Mouse (Mus musculus): ENCODE measurements around the gene Olfr531.

Gene Olfr531

DNA sequence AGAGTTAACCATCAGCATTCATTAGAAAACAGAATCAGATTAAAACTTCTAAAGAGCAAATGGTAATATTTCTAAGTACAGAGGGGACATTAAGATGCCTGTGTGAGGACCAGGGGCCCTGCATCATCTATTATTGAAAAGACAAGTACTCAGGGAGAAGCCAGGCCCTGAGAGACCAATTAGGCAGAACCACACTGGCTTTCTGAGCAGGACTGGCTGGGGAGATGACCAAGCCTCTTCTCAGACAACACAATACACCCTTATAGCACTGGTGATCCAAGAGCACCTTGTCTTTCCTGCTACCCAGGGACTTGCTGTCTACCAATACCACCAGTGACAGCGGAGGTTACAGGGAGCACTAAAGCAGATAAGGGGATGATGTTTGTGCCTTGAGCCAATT is at the start of gene Olfr531:
Gene Olfr531, minus strand, starts transcription at position 101 of the 400 bp plus-strand sequence.
- in situ Hi-C loops (cut with MseI, MboI): no loop called here

DNA sequence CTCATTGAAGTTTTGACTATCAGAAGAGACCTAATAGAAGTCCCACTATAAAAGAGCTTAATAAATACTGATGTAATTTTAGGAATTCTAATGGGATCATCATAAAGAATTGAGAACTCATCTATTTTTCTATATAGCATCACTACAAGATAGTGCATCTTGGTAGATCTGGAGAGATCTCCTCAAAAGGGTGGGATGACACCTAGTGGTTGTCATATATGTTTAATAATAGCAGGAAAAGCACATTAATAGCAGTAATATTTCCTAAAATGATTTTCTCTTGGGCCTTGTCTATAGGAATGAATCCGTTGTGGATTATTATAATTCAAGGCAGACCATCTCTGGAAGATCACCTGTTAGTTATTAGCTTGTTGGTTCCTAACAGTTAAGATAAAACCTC is 40.4 kb upstream of the Olfr531 start:
- in situ Hi-C loops (cut with MseI, MboI): no loop called here

DNA sequence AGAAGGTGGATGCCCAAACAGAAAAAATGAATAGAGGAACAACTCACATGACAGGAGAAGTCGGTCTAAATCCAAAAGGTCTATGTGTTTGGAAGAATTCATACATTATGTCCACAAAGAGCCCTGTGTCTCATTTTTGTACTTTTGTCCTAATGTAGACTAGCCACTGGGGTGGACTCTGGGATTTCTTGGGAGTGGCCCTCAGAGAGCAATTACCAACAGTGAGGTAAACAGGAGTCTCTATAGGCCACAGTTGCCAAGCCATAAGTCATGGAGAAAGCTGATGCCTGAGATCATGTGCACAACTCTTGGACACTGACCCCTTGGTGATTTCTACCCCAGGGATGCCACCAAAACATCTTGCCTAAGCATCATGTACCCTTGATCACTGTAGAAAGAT is 18.8 kb upstream of the Olfr531 start, which contains the start of gene Olfr532:
Gene Olfr532, minus strand, starts transcription at position 101 of the 400 bp plus-strand sequence.
- in situ Hi-C loops (cut with MseI, MboI): no loop called here

DNA sequence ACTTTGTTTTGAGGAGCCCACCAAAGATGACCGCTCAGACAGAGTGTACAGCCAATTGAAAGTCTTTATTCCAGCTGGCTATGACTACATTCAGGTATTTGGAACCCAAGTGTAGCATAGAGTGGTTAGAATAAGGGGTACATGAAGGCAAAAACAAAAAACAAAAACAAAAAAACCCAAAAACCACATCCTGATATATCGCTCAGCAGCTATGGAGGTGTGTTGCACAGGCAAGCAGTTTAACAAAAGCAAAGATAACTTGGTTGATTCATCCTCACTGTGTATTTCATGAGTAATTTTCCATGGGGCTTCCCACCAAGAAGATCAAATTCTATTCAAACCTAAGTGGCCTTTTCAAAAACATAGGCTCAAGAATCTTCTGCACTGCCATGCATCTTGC is 25.8 kb downstream of the Olfr531 start:
- in situ Hi-C loops (cut with MseI, MboI): no loop called here

DNA sequence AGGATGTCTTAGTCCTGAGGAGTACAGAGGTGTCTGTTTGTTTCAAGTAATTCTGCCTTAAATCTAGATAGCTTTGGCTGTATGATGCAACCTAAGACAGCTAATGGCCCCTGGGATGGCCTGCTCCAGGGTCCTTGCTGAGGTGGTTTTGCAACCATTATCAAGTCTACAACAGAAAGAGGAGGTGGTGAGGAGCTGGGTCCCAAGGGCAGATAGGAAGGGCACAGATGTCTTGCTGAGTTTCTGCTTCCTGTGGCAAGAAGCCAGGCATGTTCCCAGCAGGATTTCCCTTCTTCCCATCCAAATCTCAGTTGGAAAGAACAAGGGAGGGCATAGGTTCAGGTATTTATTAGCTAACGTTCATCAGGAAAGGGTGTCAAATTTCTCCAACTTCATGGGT is 26.5 kb downstream of the Olfr531 start, which contains the start of gene Olfr530:
Gene Olfr530, minus strand, starts transcription at position 101 of the 400 bp plus-strand sequence.
- in situ Hi-C loops (cut with MseI, MboI): no loop called here

DNA sequence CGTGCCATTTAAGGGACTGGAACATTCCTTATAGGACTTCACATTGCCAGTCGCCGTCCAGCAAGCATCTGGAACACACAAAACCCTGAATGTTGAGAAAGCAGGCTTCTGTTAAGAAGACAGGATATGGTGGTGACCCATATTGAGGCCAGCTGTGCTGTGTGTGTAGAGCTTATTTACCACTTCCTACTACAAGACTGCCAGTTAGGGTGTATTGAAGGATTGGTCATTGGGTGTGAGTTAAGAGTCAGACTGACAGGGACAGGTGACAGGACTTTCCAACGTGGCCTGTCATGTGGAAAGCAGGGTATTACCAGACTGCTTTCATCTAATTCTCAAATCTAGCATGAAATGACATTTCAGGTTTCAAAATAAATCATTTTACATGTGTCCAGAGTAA is 28.4 kb downstream of the Olfr531 start:
- in situ Hi-C loops (cut with MseI, MboI): no loop called here

DNA sequence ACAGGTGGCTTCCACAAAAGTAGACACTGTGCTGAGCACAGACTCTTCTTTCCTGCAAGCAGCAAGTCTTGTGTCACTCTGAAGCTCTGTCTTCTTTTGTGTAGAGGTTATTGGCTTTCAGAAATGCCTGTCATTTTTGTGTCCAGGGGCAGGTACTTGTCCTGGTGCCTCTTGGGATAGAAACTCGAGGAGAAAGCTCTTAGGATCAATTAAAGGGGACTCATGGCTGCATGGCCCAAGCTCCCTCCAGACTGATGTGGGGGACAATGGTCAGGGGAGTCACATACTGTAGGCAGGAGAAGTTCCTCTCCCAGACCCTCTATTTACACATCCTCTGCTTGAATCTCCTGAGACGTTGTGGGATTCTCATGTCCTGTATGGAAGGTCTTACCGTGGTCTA is 41.1 kb downstream of the Olfr531 start, which contains the start of gene Olfr60:
Gene Olfr60, minus strand, starts transcription at position 101 of the 400 bp plus-strand sequence.
- in situ Hi-C loops (cut with MseI, MboI): no loop called here
